Mouse (Mus musculus) heart, adult 2 months (tissue): Measurements from ENCODE around the gene 1700018F24Rik. TPM values are rescaled to one million over a fixed set of nuclear protein-coding genes. Genes with fewer than 3 reads are reported as not detected.

Experiments used
- DNase-seq, 2 experiments: peaks; one replicate each; pipeline ENCODE4 v3.0.0; 2021
- H3K27ac ChIP-seq: fragments of 200-600 bp; 2 replicates; pipeline ENCODE4 v1.8.1; 2022
- H3K27me3 ChIP-seq: fragments of 200-500 bp; 2 replicates; pipeline ENCODE4 v1.6.1; 2012; ENCODE audit warnings: mild to moderate bottlenecking, low read length, inconsistent platforms, mixed read lengths; ENCODE audit not compliant: control insufficient read depth, insufficient read depth
- H3K36me3 ChIP-seq: fragments of 200-500 bp; 2 replicates; pipeline ENCODE4 v1.6.1; 2012; ENCODE audit warnings: low read length, inconsistent platforms; ENCODE audit not compliant: control insufficient read depth, insufficient read depth
- H3K4me1 ChIP-seq: fragments of 200-500 bp; 2 replicates; pipeline ENCODE4 v1.6.1; 2011; ENCODE audit warnings: low read length; ENCODE audit not compliant: control insufficient read depth, insufficient read depth
- H3K4me3 ChIP-seq: fragments of 200-600 bp; 2 replicates; pipeline ENCODE4 v1.8.1; 2022
- H3K79me2 ChIP-seq: fragments of 200-500 bp; replicated peaks from 2 replicates; pipeline ENCODE4 v1.6.1; 2012; ENCODE audit warnings: mild to moderate bottlenecking, inconsistent platforms, low read length, moderate library complexity, mixed read lengths; ENCODE audit not compliant: control insufficient read depth, insufficient read depth
- H3K9ac ChIP-seq: fragments of 200-500 bp; 2 replicates; pipeline ENCODE4 v1.6.1; 2012; ENCODE audit warnings: low read depth, mild to moderate bottlenecking, control low read depth, inconsistent platforms, low read length, mixed read lengths
- CTCF ChIP-seq: fragments of 200-600 bp; IDR thresholded peaks from 2 replicates; pipeline ENCODE4 v1.8.1; 2022; ENCODE audit warnings: antibody characterized with exemption, mild to moderate bottlenecking, moderate library complexity
- EP300 ChIP-seq: fragments of 200-500 bp; IDR thresholded peaks from 2 replicates; pipeline ENCODE4 v1.6.1; 2011; ENCODE audit warnings: low read depth, low read length, control low read depth; ENCODE audit not compliant: insufficient read depth
- POLR2A ChIP-seq: fragments of 200-500 bp; IDR thresholded peaks from 2 replicates; pipeline ENCODE4 v1.6.1; 2011; ENCODE audit warnings: mild to moderate bottlenecking, low read depth, low read length, control low read depth; ENCODE audit not compliant: insufficient read depth
- WGBS: fragments of 180-500 bp; shearing (Covaris S2); methylation state at CpG from one replicate; pipeline ENCODE4 v1.1.7; 2018; 5-methylcytosine and 5-hydroxymethylcytosine counted together
- intact Hi-C: fragments of 180-260 bp; cut with DNase I; formaldehyde crosslinking; loops from one replicate; pipeline ENCODE4 v1.15.1; 2025
- polyA plus RNA-seq: library from polyadenylated mRNA; depleted of rRNA; stranded (reverse); fragments of >200 nt; gene quantifications from 2 replicates; pipeline ENCODE4 v1.2.3, GENCODE M21; 2012
- total RNA-seq, 2 experiments: library from RNA; stranded (reverse); gene quantifications; 2 replicates each; pipeline ENCODE4 v1.2.3; 2021

1700018F24Rik gene
- total and polyA plus RNA-seq, 3 experiments, result not detected

GRCm38 (mm10) chr5:145057907-145058306, 15.1 kb downstream of the 1700018F24Rik start:
- Histone ChIP-seq H3K27me3 (no peaks in the 10 kb centered on the region), H3K36me3 (no peaks in the 10 kb centered on the region), H3K27ac (no peak overlapping the region), H3K9ac (no peak overlapping the region), H3K4me1 (no peaks in the 10 kb centered on the region), H3K4me3 (no peak overlapping the region), H3K79me2 (no peaks in the 10 kb centered on the region)
- TF ChIP-seq CTCF (no peak), EP300 (no peak), POLR2A (no peak)
- 82% methylated on average over 8 of the region's 8 CpGs for WGBS
- DNase-seq, result no peak
- intact Hi-C loops, result no loop called here

- H3K4me3 ChIP-seq, result no peak overlapping the region
- H3K36me3 ChIP-seq, result no peaks in the 10 kb centered on the region
- TF ChIP-seq CTCF, result 0 out of 2 replicates have a peak, but pooled peaks have one; percentile 7
- no peak for TF ChIP-seq POLR2A
- no peaks in the 10 kb centered on the region for H3K27me3 ChIP-seq
- H3K4me1 ChIP-seq, result no peaks in the 10 kb centered on the region
- no peak overlapping the region for H3K9ac ChIP-seq
- DNase-seq, result no peak
- no peaks in the 10 kb centered on the region for H3K79me2 ChIP-seq
- intact Hi-C loops, result no loop called here
- H3K27ac ChIP-seq, result no peak overlapping the region
- 87% methylated on average over 7 of the region's 7 CpGs for WGBS
Measured at GRCm38 (mm10) chr5:145058722-145059121, 15.9 kb downstream of the 1700018F24Rik start.

DNA sequence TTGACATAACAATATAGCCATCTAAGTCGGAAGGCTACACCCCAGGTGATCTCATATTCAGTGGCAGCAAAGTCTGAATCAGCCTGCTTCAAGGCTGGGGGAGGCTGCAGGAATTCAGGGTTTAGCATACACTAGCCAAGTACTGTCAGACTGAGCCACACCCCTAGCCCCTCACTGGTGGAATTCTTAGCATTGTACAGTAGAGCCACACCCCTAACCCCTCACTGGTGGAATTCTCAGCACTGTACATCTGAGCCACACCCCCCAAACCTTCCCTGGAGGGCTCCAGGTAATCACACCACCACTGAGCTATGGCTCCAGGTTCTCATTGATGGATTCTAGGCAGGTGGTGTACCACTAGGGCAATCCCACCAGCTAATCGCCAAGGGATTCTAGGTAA, 16.7 kb downstream of the 1700018F24Rik start:
- no peak for DNase-seq
- no peak overlapping the region for H3K4me3 ChIP-seq
- no peaks in the 10 kb centered on the region for H3K36me3 ChIP-seq
- no peaks in the 10 kb centered on the region for H3K4me1 ChIP-seq
- WGBS, result 78% methylated on average over 2 of the region's 2 CpGs
- H3K79me2 ChIP-seq, result no peaks in the 10 kb centered on the region
- H3K9ac ChIP-seq, result no peak overlapping the region
- H3K27ac ChIP-seq, result no peak overlapping the region
- no peaks in the 10 kb centered on the region for H3K27me3 ChIP-seq
- intact Hi-C loops, result no loop called here
- TF ChIP-seq CTCF, result no peak
- TF ChIP-seq POLR2A, result no peak
- no peak for TF ChIP-seq EP300

DNA sequence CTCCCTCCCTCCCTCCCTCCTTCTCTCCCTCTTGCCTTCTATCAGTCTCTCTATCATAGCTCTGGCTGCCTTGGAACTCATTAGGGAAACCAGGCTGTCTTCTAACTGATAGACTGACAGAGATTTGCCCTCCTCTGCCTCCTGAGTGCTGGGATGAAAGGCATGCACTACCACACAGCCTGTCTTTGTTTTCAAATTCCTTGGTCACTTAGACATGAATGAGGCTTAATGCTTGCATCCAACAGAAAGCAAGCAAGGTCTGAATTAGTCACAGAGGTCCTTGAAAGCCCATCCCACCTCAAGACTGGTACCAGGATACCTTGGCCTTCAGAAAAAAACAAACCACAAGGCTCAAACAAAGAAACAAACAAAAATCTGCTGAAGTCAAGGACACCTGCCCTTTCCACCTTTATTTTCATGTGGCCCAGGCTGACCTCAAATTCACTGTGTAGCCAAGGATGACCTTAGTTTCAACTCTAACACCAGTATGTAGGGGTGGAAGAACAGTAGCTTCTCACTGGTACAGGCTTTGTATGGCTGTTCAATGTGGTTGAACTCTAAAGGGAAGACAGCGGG, 22.1 kb downstream of the 1700018F24Rik start:
- Histone ChIP-seq H3K36me3 (no peaks in the 10 kb centered on the region), H3K27me3 (no peaks in the 10 kb centered on the region), H3K79me2 (no peaks in the 10 kb centered on the region), H3K9ac (no peak overlapping the region), H3K4me1 (no peaks in the 10 kb centered on the region), H3K4me3 (no peak overlapping the region), H3K27ac (no peak overlapping the region)
- TF ChIP-seq POLR2A, result no peak
- TF ChIP-seq EP300, result no peak
- TF ChIP-seq CTCF, result no peak
- 90% methylated on average over 1 of the region's 1 CpGs for WGBS
- DNase-seq, result no peak
- intact Hi-C loops, result no loop called here

GRCm38 (mm10) chr5:145068863-145069262, 26.1 kb downstream of the 1700018F24Rik start:
- Histone ChIP-seq H3K27me3 (no peaks in the 10 kb centered on the region), H3K4me3 (no peak overlapping the region), H3K27ac (no peak overlapping the region), H3K36me3 (no peaks in the 10 kb centered on the region), H3K9ac (no peak overlapping the region), H3K4me1 (no peaks in the 10 kb centered on the region), H3K79me2 (no peaks in the 10 kb centered on the region)
- WGBS, result 35% methylated on average over 3 of the region's 3 CpGs
- intact Hi-C loops, result loop anchor here (2.0 kb wide), 1 partner anchor 274 kb away; no protein-coding TSS in a partner anchor
- DNase-seq, result no peak
- TF ChIP-seq EP300 (no peak), POLR2A (no peak), CTCF (no peak)

DNA sequence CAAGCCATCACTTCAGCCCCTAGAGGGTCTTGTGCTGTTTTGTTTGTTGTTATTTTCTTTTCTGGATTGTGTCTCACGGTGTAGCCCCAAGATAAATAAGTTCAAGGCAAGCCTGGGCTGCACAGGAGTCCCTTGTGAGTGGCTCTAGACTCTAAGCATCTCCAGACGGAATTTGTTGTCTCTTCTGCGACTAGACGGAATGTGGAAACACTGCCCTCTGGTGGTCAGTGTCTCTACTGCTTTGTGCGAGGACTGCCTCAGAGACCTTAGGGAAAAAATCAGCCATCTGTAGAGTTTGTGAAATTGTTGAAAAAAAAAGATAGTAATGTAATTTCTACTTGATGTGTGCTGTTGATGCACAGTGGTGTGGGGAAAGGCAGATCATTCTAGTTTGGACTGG, 26.9 kb downstream of the 1700018F24Rik start:
- Histone ChIP-seq H3K27me3 (no peaks in the 10 kb centered on the region), H3K9ac (no peak overlapping the region), H3K4me1 (no peaks in the 10 kb centered on the region), H3K4me3 (no peak overlapping the region), H3K79me2 (no peaks in the 10 kb centered on the region), H3K27ac (no peak overlapping the region), H3K36me3 (no peaks in the 10 kb centered on the region)
- intact Hi-C loops, result loop anchor here (2.0 kb wide), 1 partner anchor 275 kb away; no protein-coding TSS in a partner anchor
- DNase-seq, result peak; percentile 61 to 66
- TF ChIP-seq CTCF (peak; percentile 95), EP300 (no peak), POLR2A (no peak)
- under 1% methylated on average over 5 of the region's 5 CpGs for WGBS
